Mouse (Mus musculus): ENCODE measurements around the gene Zfp706. TPM values are rescaled to one million over a fixed set of nuclear protein-coding genes. Genes with fewer than 3 reads are reported as not detected.

The Zfp706 gene
- polyA plus RNA-seq, 1 experiment = 27.1 TPM

DNA sequence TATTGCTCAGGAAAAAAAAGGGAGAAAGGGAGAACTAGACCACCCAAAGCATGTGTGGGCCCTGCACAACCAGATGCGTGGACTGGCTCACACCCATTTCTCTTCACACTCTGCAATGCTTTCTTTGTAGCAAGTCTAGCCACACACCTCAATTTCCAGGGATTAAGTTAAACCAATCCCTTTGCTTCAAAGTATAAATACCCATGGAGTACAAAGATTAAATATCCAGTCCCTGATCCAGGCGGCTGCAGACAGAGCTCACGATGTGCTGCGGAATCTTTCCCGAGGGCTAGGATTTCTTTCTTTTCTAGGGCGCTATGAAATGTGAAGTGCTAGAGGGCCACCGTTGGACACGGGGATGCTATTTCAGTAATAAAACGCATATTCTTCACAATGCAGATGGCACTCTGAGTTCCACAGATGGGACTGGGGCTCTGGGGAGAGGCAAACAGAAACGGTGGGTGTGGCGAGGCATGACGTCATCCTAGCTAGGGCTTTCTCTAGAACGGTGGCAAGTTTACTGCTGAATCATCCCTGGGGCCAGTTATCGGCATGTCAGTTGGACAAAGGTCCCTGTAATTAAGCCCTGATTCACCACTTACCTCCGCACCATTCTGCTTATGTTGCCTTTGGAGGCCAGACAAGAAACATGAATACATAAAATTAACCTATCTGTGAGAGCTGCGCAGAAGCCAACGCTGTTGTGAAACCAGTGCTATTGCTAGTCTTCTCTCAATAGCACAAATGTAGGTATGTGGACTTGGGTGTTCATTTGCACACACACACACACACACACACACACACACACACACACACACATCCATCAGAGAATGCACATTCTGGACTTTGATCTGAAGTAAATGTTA is 47.3 kb downstream of the Zfp706 start:
- WGBS = 58% methylated on average over 17 of the region's 17 CpGs
- Histone ChIP-seq H3K4me3 (replicated peaks; ENCODE audit: extremely low read depth, low read depth, low read length) (no peak overlapping the region), H3K4me1 (ENCODE audit: control insufficient read depth, insufficient read depth, low read length) (no peaks in the 10 kb centered on the region)
- TF ChIP-seq POLR2A (IDR thresholded peaks at IDR 0.05; ENCODE audit: borderline replicate concordance, extremely low read depth, low read depth, low read length) (no peak), CTCF (IDR thresholded peaks at IDR 0.05; ENCODE audit: insufficient read depth, low read length) (no peak)
- no peak for DNase-seq

DNA sequence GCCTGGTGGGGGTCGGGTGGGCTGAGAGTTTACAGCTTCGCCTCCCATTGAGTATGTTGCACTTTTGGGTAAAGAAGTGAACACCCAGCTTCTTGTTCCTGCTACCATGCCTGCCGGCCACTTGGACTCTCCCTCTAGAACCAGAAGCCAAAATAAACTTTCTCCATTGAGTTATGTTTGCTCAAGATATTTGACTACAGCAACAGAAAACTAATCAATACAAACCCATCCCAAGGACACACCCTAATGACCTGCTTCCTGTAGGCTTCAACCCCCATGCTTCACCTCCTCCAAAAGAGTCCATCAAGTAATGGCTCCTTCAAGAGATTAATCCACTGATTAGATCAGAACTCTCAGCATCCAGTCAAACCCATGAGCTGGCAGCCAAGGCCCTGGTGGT is 51.4 kb downstream of the Zfp706 start:
- no peaks in the 10 kb centered on the region for H3K4me1 ChIP-seq (ENCODE audit: control insufficient read depth, insufficient read depth, low read length)
- WGBS = 86% methylated on average over 3 of the region's 3 CpGs
- no peak overlapping the region for H3K4me3 ChIP-seq (replicated peaks; ENCODE audit: extremely low read depth, low read depth, low read length)
- no peak for TF ChIP-seq CTCF (IDR thresholded peaks at IDR 0.05; ENCODE audit: insufficient read depth, low read length)
- no peak for DNase-seq

- DNase-seq = no peak
- Histone ChIP-seq H3K4me1 (ENCODE audit: control insufficient read depth, insufficient read depth, low read length) (no peaks in the 10 kb centered on the region; the same call in 1 of the 2 replicates), H3K4me3 (replicated peaks; ENCODE audit: extremely low read depth, low read depth, low read length) (no peak overlapping the region)
- 59% methylated on average over 2 of the region's 2 CpGs for WGBS
- TF ChIP-seq CTCF (IDR thresholded peaks at IDR 0.05; ENCODE audit: insufficient read depth, low read length) (no peak), POLR2A (IDR thresholded peaks at IDR 0.05; ENCODE audit: borderline replicate concordance, extremely low read depth, low read depth, low read length) (no peak)
These were observed 57.3 kb downstream of the Zfp706 start for GRCm38 (mm10) chr15:36950258-36950657.

DNA sequence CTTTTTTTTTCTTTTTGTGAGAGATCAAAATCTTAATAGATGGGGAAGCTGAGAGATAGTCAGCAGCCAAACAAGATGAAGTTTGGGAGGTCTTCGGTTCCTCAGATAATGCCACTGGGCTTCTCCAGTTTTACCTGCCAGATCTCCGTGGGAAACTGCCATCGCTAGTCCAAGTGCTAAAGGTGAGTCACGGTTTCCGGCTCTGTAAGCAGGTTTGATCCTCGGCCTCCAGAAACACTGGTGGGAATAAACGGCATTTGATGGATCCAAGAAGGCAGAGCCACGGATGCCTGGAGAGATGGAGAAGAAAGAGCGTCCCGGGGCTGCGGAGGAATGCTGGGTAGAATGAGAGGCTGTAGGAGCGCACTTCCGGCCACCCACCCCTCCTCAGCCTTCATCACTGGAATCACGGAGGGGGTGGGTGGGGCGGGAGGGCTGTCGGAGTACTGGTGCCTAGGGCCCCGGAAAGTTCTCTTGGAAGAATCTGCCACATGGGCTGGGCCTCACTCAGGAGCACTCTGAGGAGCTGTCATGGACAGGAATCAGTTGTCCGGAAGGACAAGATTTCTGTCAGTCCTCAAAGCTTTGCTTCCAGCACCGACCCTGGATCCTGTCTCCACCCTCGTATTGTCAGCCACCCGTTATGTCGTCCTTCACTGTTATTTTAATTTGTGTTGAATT is 58.6 kb downstream of the Zfp706 start:
- Histone ChIP-seq H3K4me3 (replicated peaks; ENCODE audit: extremely low read depth, low read depth, low read length) (no peak overlapping the region), H3K4me1 (ENCODE audit: control insufficient read depth, insufficient read depth, low read length) (no peaks in the 10 kb centered on the region; the same call in 1 of the 2 replicates)
- 71% methylated on average over 22 of the region's 22 CpGs for WGBS
- DNase-seq = no peak
- no peak for TF ChIP-seq CTCF (IDR thresholded peaks at IDR 0.05; ENCODE audit: insufficient read depth, low read length)
- TF ChIP-seq POLR2A (IDR thresholded peaks at IDR 0.05; ENCODE audit: borderline replicate concordance, extremely low read depth, low read depth, low read length) = no peak
